Mouse (Mus musculus) liver, embryonic 12.5 days (tissue): ENCODE results near the gene Spon2. TPM values are rescaled to one million over a fixed set of nuclear protein-coding genes. Genes with fewer than 3 reads are reported as not detected.

Experiments used
- ATAC-seq: fragments of 200-750 bp; cut with Nextera tagmentation; 2 replicates; pipeline ENCODE4 v1.8.0; 2017; ENCODE audit warnings: moderate number of reproducible peaks, mild to moderate bottlenecking, moderate library complexity
- H3K27ac ChIP-seq: fragments of 300-500 bp; sonication (generic); 2 replicates; pipeline ENCODE4 v1.5.1; 2016; ENCODE audit warnings: mild to moderate bottlenecking
- H3K27me3 ChIP-seq: fragments of 300-500 bp; sonication (generic); replicated peaks from 2 replicates; pipeline ENCODE4 v1.6.1; 2016; ENCODE audit warnings: mild to moderate bottlenecking, moderate library complexity
- H3K36me3 ChIP-seq: fragments of 300-500 bp; sonication (generic); 2 replicates; pipeline ENCODE4 v1.6.1; 2016; ENCODE audit warnings: mild to moderate bottlenecking, moderate library complexity
- H3K4me1 ChIP-seq: fragments of 300-500 bp; sonication (generic); 2 replicates; pipeline ENCODE4 v1.6.1; 2016
- H3K4me2 ChIP-seq: fragments of 300-500 bp; sonication (generic); 2 replicates; pipeline ENCODE4 v1.6.1; 2016; ENCODE audit warnings: mild to moderate bottlenecking, moderate library complexity
- H3K4me3 ChIP-seq: fragments of 300-500 bp; sonication (generic); 2 replicates; pipeline ENCODE4 v1.5.1; 2016; ENCODE audit warnings: mild to moderate bottlenecking, moderate library complexity
- H3K9ac ChIP-seq: fragments of 300-500 bp; sonication (generic); 2 replicates; pipeline ENCODE4 v1.6.1; 2016; ENCODE audit warnings: mild to moderate bottlenecking, moderate library complexity
- H3K9me3 ChIP-seq: fragments of 300-500 bp; sonication (generic); replicated peaks from 2 replicates; pipeline ENCODE4 v1.6.1; 2016; ENCODE audit warnings: mild to moderate bottlenecking, moderate library complexity
- WGBS: fragments of 180-500 bp; shearing (Covaris S2); methylation state at CpG from one replicate; pipeline ENCODE4 v1.1.7; 2016; ENCODE audit not compliant: insufficient replicate concordance; 5-methylcytosine and 5-hydroxymethylcytosine counted together
- polyA plus RNA-seq: library from polyadenylated mRNA; unstranded; fragments of >200 nt; fragmentation: Nextera tagmentation; extraction: Ambion mirVana; gene quantifications from 2 replicates; pipeline ENCODE4 v1.2.1, GENCODE M21; 2016

Gene Spon2
- polyA plus RNA-seq, 1 experiment from 2014 or later, result 5.4 TPM

- no peaks in the 10 kb centered on the region for H3K9me3 ChIP-seq
- peaks cover 17% of the 10 kb centered on the region for H3K4me1 ChIP-seq
- no peak overlapping the region for H3K9ac ChIP-seq
- no peak overlapping the region for H3K27ac ChIP-seq
- no peaks in the 10 kb centered on the region for H3K27me3 ChIP-seq
- no peak overlapping the region for H3K4me2 ChIP-seq
- H3K4me3 ChIP-seq, result no peak overlapping the region
- no peak for ATAC-seq
- H3K36me3 ChIP-seq, result no peaks in the 10 kb centered on the region
- WGBS, result 69% methylated on average over 5 of the region's 5 CpGs
Measured at GRCm38 (mm10) chr5:33211254-33211653, 7.0 kb downstream of the Spon2 start.

DNA sequence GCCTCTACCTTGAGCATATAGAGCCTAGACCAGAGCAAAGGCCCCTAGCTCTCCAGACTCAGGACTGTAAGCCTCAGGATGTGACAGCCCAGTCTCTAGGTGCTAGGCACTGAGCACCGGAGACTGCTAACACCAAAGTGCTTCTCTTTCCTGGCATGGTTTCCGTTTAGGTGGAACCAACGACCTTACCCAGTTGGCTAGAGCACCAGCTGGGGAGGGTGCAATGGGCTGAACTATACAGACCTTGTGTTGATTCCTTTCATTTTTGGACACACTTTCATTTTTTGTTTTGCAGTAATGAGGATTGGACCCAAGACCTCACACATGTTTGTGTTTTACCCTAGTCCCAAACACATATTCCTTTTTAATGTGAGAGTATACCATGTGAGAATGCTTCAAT, 7.7 kb downstream of the Spon2 start:
- Histone ChIP-seq H3K27ac (no peak overlapping the region), H3K4me3 (no peak overlapping the region), H3K4me2 (no peak overlapping the region), H3K9me3 (no peaks in the 10 kb centered on the region), H3K9ac (no peak overlapping the region), H3K27me3 (no peaks in the 10 kb centered on the region), H3K36me3 (no peaks in the 10 kb centered on the region), H3K4me1 (peaks cover 15% of the 10 kb centered on the region)
- WGBS, result 71% methylated on average over 3 of the region's 3 CpGs
- ATAC-seq, result no peak

GRCm38 (mm10) chr5:33208533-33209245, 9.6 kb downstream of the Spon2 start:
- Histone ChIP-seq H3K36me3 (no peaks in the 10 kb centered on the region), H3K9me3 (no peaks in the 10 kb centered on the region), H3K27ac (no peak overlapping the region), H3K9ac (no peak overlapping the region), H3K4me3 (no peak overlapping the region), H3K4me1 (peaks cover 28% of the 10 kb centered on the region), H3K27me3 (0 out of 2 replicates have a peak, but pooled peaks cover 3% of the 10 kb centered on the region), H3K4me2 (no peak overlapping the region)
- ATAC-seq, result no peak
- 55% methylated on average over 14 of the region's 14 CpGs for WGBS

GRCm38 (mm10) chr5:33207136-33207535, 11.1 kb downstream of the Spon2 start:
- ATAC-seq, result no peak
- Histone ChIP-seq H3K4me3 (no peak overlapping the region), H3K27ac (no peak overlapping the region), H3K4me1 (peaks cover 38% of the 10 kb centered on the region), H3K4me2 (no peak overlapping the region), H3K27me3 (0 out of 2 replicates have a peak, but pooled peaks cover 3% of the 10 kb centered on the region), H3K36me3 (no peaks in the 10 kb centered on the region), H3K9ac (no peak overlapping the region), H3K9me3 (no peaks in the 10 kb centered on the region)
- WGBS, result 46% methylated on average over 9 of the region's 9 CpGs

- no peak overlapping the region for H3K4me2 ChIP-seq
- no peak overlapping the region for H3K4me3 ChIP-seq
- H3K4me1 ChIP-seq, result peaks cover 38% of the 10 kb centered on the region
- peak overlapping the region; percentile 27; the same call in 1 of the 2 replicates for H3K9ac ChIP-seq
- ATAC-seq, result peak; percentile 59; the same call in 1 of the 2 replicates
- H3K27me3 ChIP-seq, result 0 out of 2 replicates have a peak, but pooled peaks cover 8% of the 10 kb centered on the region
- 40% methylated on average over 7 of the region's 7 CpGs for WGBS
- no peaks in the 10 kb centered on the region for H3K9me3 ChIP-seq
- H3K27ac ChIP-seq, result no peak overlapping the region
- no peaks in the 10 kb centered on the region for H3K36me3 ChIP-seq
Measured at GRCm38 (mm10) chr5:33206328-33206727, 11.9 kb downstream of the Spon2 start.

DNA sequence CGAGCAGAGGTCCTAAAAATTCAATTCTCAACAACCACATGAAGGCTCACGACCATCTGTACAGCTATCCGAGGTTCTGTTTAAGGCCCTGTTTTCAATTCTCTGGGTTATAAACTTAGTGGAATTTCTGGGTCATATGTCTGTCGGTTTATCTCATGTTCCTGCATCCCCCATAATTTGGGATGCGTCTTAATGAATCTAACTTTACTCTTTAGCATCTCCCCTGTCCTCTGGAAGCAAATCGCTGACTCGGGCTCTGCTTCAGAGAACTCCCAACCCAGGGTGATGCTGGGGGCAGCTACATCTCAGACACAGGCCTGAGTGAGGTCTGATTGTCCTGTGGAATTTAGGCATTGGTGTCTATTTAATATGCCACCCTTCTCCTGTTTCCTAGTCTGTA, 14.0 kb downstream of the Spon2 start:
- H3K4me3 ChIP-seq, result no peak overlapping the region
- H3K4me1 ChIP-seq, result peaks cover 38% of the 10 kb centered on the region
- no peaks in the 10 kb centered on the region for H3K9me3 ChIP-seq
- no peak overlapping the region for H3K27ac ChIP-seq
- no peaks in the 10 kb centered on the region for H3K36me3 ChIP-seq
- WGBS, result 62% methylated on average over 7 of the region's 7 CpGs
- no peak overlapping the region for H3K9ac ChIP-seq
- peaks cover 13% of the 10 kb centered on the region; the same call in 1 of the 2 replicates for H3K27me3 ChIP-seq
- peak overlapping the region; percentile 57; the same call in 1 of the 2 replicates for H3K4me2 ChIP-seq
- ATAC-seq, result no peak

DNA sequence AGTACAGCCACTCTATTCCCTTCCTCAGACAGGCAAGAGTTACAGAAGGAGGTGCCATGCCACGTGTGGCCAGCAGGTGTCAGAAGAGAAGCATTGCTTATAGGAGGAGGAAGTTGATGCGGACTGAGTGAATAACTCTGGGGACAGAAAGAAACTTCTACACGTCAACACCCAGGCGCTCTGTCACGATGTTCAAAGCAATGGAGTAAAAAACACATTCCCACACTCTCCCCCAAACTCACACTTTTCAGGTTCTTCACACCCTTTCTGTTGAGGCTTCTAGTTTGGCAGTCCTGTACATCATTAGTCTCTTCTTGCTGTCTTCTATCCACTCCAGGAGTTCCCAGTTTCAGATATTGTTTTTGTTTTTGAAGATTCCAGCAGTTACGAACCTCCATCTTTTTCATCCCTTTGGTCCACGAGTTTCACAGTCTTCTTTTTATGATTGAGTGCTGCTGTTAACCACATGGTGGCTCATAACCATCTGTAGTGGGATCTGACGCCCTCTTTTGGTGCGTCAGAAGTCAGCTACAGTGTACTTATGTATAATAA, 14.5 kb downstream of the Spon2 start:
- Histone ChIP-seq H3K4me3 (peak overlapping the region; percentile 20; the same call in 1 of the 2 replicates), H3K9ac (no peak overlapping the region)
- 12% methylated on average over 9 of the region's 9 CpGs for WGBS

GRCm38 (mm10) chr5:33203171-33203565, 15.1 kb downstream of the Spon2 start:
- H3K4me2 ChIP-seq, result no peak overlapping the region
- WGBS, result 55% methylated on average over 6 of the region's 6 CpGs
- ATAC-seq, result no peak

More for the DNA sequence above, 14.5 kb downstream of the Spon2 start:
- Histone ChIP-seq H3K27ac (no peak overlapping the region), H3K9me3 (no peaks in the 10 kb centered on the region), H3K4me1 (peaks cover 38% of the 10 kb centered on the region), H3K36me3 (no peaks in the 10 kb centered on the region), H3K4me2 (peak overlapping the region; percentile 57), H3K27me3 (peaks cover 13% of the 10 kb centered on the region; the same call in 1 of the 2 replicates)
- ATAC-seq, result peak; percentile 66

DNA sequence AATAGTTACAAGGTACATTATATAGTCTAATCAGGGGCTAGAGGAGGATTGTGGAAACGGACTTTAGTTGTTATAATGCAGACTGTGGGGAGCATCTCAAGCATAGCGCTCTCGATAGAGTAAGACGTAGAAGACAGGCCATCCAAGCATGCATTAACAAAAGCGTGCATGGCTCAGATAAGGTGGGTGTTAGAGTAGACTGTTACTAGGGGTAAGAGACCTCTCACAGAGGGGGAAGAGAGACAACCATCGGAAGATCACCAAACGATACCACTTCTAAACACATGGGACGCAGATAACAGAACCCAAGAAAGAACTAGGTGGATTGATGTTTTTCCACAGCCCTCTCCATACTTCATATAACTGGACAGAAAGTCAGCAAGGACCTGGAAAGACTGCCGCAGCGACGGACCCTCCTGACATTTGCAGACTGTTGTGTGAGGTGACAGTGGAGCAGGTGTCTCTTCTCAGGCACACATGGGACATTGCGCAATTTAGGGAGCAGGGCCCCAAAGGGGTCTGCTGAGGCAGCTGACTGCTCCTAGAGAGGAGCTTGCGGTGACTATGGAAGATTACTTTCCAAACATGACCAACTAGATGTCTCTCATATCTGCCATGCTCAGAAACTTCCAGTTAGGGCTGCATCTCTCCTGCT, 15.6 kb downstream of the Spon2 start:
- Histone ChIP-seq H3K4me1 (peaks cover 38% of the 10 kb centered on the region), H3K9ac (no peak overlapping the region), H3K36me3 (no peaks in the 10 kb centered on the region), H3K27me3 (peaks cover 13% of the 10 kb centered on the region; the same call in 1 of the 2 replicates), H3K27ac (no peak overlapping the region), H3K9me3 (no peaks in the 10 kb centered on the region), H3K4me2 (no peak overlapping the region), H3K4me3 (no peak overlapping the region)
- ATAC-seq, result peak; percentile 57; the same call in 1 of the 2 replicates
- WGBS, result 49% methylated on average over 13 of the region's 13 CpGs

More at GRCm38 (mm10) chr5:33203171-33203565, 15.1 kb downstream of the Spon2 start:
- Histone ChIP-seq H3K27ac (no peak overlapping the region), H3K27me3 (peaks cover 13% of the 10 kb centered on the region; the same call in 1 of the 2 replicates), H3K4me3 (no peak overlapping the region), H3K9me3 (no peaks in the 10 kb centered on the region), H3K36me3 (no peaks in the 10 kb centered on the region), H3K9ac (no peak overlapping the region), H3K4me1 (peaks cover 38% of the 10 kb centered on the region)

DNA sequence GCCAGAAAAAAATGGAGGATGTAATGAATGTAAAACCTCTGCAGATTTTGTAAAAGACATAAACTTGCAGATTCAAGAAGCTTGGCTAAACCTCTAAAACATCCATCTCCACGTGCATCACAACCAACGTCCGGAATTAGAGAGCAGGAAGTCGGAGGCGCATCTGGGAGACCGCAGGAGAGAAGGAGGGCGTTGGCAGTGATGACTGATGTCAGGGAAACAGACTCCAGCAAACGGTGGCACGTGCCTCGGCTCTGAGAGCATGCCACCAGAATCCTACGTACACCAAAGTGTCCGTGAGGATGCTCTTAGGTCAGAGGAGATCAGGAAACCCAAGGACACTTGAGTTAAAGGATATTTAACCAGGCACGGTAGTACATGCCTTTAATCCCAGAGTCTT, 16.6 kb downstream of the Spon2 start:
- Histone ChIP-seq H3K27me3 (peaks cover 13% of the 10 kb centered on the region; the same call in 1 of the 2 replicates), H3K36me3 (no peaks in the 10 kb centered on the region), H3K4me2 (no peak overlapping the region), H3K9ac (no peak overlapping the region), H3K9me3 (no peaks in the 10 kb centered on the region), H3K27ac (no peak overlapping the region), H3K4me3 (no peak overlapping the region), H3K4me1 (peaks cover 30% of the 10 kb centered on the region)
- no peak for ATAC-seq
- WGBS, result 53% methylated on average over 13 of the region's 13 CpGs

DNA sequence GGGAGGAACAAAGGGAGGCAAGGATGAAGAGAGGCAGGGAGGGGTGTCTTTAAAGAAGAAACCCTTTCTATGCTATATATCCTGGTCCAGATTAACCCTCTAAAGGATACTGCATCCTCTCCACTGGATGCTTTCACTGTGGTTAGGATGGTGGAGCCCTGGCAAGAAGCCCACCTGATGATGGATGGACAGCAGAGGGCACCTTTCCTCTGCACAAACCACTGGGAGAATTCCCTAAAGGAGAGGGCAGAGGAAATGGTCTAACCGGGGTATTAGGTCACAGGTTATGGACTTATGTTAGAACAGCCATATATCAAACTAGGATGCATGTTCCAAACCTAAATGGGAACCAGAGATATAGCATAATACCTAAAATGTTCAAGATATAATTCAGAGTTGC, 18.2 kb downstream of the Spon2 start:
- ATAC-seq, result no peak
- no peak overlapping the region for H3K4me3 ChIP-seq
- WGBS, result 46% methylated on average over 1 of the region's 1 CpGs
- H3K4me1 ChIP-seq, result peaks cover 22% of the 10 kb centered on the region
- peaks cover 11% of the 10 kb centered on the region; the same call in 1 of the 2 replicates for H3K27me3 ChIP-seq
- H3K9me3 ChIP-seq, result no peaks in the 10 kb centered on the region
- H3K27ac ChIP-seq, result no peak overlapping the region
- no peaks in the 10 kb centered on the region for H3K36me3 ChIP-seq
- no peak overlapping the region for H3K9ac ChIP-seq
- H3K4me2 ChIP-seq, result no peak overlapping the region
